Mouse (Mus musculus) liver, embryonic 16.5 days (tissue): ENCODE results near the gene Lmx1a. TPM values are rescaled to one million over a fixed set of nuclear protein-coding genes. Genes with fewer than 3 reads are reported as not detected.

Experiments
- ATAC-seq: fragments of 200-750 bp; cut with Nextera tagmentation; 2 replicates; pipeline ENCODE4 v1.8.0; 2017; ENCODE audit warnings: low read depth, mild to moderate bottlenecking, moderate number of reproducible peaks, moderate library complexity
- H3K27ac ChIP-seq: fragments of 300-500 bp; sonication (generic); 2 replicates; pipeline ENCODE4 v1.5.1; 2014; ENCODE audit warnings: mild to moderate bottlenecking, low read length
- H3K27me3 ChIP-seq: fragments of 300-500 bp; sonication (generic); 2 replicates; pipeline ENCODE4 v1.6.1; 2014; ENCODE audit warnings: low read depth, low read length, mixed read lengths; ENCODE audit not compliant: control insufficient read depth, insufficient read depth
- H3K36me3 ChIP-seq: fragments of 300-500 bp; sonication (generic); 2 replicates; pipeline ENCODE4 v1.6.1; 2014; ENCODE audit warnings: mild to moderate bottlenecking; ENCODE audit not compliant: control insufficient read depth, insufficient read depth
- H3K4me1 ChIP-seq: fragments of 300-500 bp; sonication (generic); 2 replicates; pipeline ENCODE4 v1.6.1; 2014; ENCODE audit warnings: low read depth, low read length, mixed read lengths; ENCODE audit not compliant: control insufficient read depth
- H3K4me2 ChIP-seq: fragments of 300-500 bp; sonication (generic); 2 replicates; pipeline ENCODE4 v1.6.1; 2014; ENCODE audit warnings: low read depth, low read length, mixed read lengths
- H3K4me3 ChIP-seq: fragments of 300-500 bp; sonication (generic); 2 replicates; pipeline ENCODE4 v1.5.1; 2014; ENCODE audit warnings: low read depth, mild to moderate bottlenecking, low read length
- H3K9ac ChIP-seq: fragments of 300-500 bp; sonication (generic); 2 replicates; pipeline ENCODE4 v1.6.1; 2014; ENCODE audit warnings: low read depth, low read length
- H3K9me3 ChIP-seq: fragments of 300-500 bp; sonication (generic); replicated peaks from 2 replicates; pipeline ENCODE4 v1.6.1; 2016; ENCODE audit warnings: low read length; ENCODE audit not compliant: control insufficient read depth
- WGBS: fragments of 180-500 bp; shearing (Covaris S2); extraction: QIAGEN DNeasy Blood & Tissue Kit; methylation state at CpG from one replicate; pipeline ENCODE4 v1.1.7; 2014; ENCODE audit not compliant: insufficient replicate concordance; 5-methylcytosine and 5-hydroxymethylcytosine counted together
- polyA plus RNA-seq: library from polyadenylated mRNA; unstranded; fragments of >200 nt; fragmentation: Nextera tagmentation; extraction: Ambion mirVana; gene quantifications from 2 replicates; pipeline ENCODE4 v1.2.1, GENCODE M21; 2015

The Lmx1a gene
- polyA plus RNA-seq, result 0.02 and 0.04 TPM in 2 replicates

DNA sequence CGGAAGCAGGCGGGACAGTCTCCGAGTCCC, at the start of gene Lmx1a:
Gene Lmx1a (plus strand): TSS at position 6 of the 30 bp plus-strand sequence.
- WGBS, result 0% methylated on average over 3 of the region's 3 CpGs
- Histone ChIP-seq H3K4me1 (no peaks in the 10 kb centered on the region), H3K27ac (no peak within 1 kb of the TSS), H3K36me3 (no peaks in the 10 kb centered on the region), H3K27me3 (peaks cover 69% of the 10 kb centered on the region), H3K9me3 (no peaks in the 10 kb centered on the region), H3K4me3 (peak within 1 kb of the TSS; percentile 37), H3K4me2 (peak within 1 kb of the TSS; percentile 42), H3K9ac (no peak within 1 kb of the TSS)
- no peak for ATAC-seq

DNA sequence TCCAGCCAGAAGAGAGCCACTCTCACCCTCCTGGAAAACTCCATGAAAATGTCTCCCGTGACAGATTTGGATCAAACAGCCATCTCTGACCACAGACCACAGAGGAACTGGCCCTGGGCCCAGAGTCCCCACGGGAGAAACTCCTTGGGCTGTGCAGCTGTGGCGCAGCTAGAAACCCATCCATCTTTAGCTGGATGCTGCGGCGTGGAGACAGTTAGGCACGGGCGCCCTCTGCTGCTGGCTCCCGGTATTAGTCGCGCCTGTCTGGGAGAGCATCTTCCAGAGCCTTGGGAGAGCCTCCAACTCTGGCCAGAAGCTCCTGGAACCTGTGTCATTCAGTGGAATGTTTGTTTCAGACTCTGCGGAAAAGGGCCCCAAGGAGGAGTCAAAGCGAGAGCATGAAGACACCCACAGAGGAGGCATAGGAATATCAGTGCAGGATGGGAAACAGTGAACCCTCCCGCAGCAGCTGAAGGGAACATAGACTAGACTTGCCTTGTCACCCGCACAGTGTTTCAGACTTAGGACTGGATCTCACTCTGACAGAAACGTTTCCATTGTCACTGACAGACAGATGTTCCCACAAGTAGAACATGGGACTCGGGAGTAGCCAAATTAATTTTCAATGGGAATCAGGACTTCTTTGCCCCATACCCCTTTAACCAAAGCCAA, 44.0 kb upstream of the Lmx1a start:
- no peak; the same call in 1 of the 2 replicates for ATAC-seq

GRCm38 (mm10) chr1:167648670-167649069, 40.4 kb upstream of the Lmx1a start:
- WGBS, result 66% methylated on average over 3 of the region's 3 CpGs
- H3K4me1 ChIP-seq, result no peaks in the 10 kb centered on the region
- no peaks in the 10 kb centered on the region for H3K9me3 ChIP-seq
- H3K36me3 ChIP-seq, result no peaks in the 10 kb centered on the region
- H3K27ac ChIP-seq, result no peak overlapping the region
- H3K27me3 ChIP-seq, result no peaks in the 10 kb centered on the region
- no peak overlapping the region for H3K4me3 ChIP-seq
- H3K9ac ChIP-seq, result no peak overlapping the region
- no peak for ATAC-seq
- no peak overlapping the region for H3K4me2 ChIP-seq

More for the DNA sequence above, 44.0 kb upstream of the Lmx1a start:
- no peak overlapping the region for H3K4me2 ChIP-seq
- H3K9ac ChIP-seq, result no peak overlapping the region
- H3K27ac ChIP-seq, result no peak overlapping the region
- no peak overlapping the region for H3K4me3 ChIP-seq
- H3K36me3 ChIP-seq, result no peaks in the 10 kb centered on the region
- no peaks in the 10 kb centered on the region for H3K27me3 ChIP-seq
- H3K9me3 ChIP-seq, result no peaks in the 10 kb centered on the region
- no peaks in the 10 kb centered on the region for H3K4me1 ChIP-seq
- 14% methylated on average over 16 of the region's 16 CpGs for WGBS

DNA sequence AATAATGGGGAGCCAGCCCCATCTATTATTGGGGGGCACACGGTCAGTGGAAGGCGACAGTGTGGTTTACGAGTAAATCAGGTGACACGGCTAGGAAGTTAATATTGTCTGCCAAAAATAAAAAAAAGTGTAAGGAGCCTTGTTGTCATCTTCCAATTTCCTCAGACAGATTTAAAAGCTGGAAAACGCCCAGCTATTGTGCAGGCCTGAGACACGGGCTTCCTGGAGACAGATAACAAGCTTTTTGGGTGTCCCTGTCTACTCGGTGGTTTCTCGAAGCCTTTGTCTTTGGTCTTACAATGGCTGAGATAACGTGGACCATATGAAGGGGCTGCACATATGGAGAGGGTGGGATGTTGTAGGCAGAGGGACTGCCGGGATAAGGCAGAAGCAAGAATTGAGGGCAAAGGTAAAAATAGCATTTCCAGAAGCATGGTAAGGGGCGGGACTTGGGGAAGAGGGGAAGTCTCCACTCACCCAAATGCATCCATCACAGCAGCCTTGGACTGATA, 39.9 kb upstream of the Lmx1a start:
- H3K27ac ChIP-seq, result no peak overlapping the region
- H3K9me3 ChIP-seq, result no peaks in the 10 kb centered on the region
- WGBS, result 42% methylated on average over 11 of the region's 11 CpGs
- H3K27me3 ChIP-seq, result no peaks in the 10 kb centered on the region
- H3K9ac ChIP-seq, result no peak overlapping the region
- no peak for ATAC-seq
- H3K4me1 ChIP-seq, result no peaks in the 10 kb centered on the region
- H3K4me2 ChIP-seq, result no peak overlapping the region
- H3K36me3 ChIP-seq, result no peaks in the 10 kb centered on the region
- no peak overlapping the region for H3K4me3 ChIP-seq

GRCm38 (mm10) chr1:167652336-167652735, 36.7 kb upstream of the Lmx1a start:
- 40% methylated on average over 2 of the region's 2 CpGs for WGBS
- ATAC-seq, result no peak
- H3K27me3 ChIP-seq, result no peaks in the 10 kb centered on the region
- no peaks in the 10 kb centered on the region for H3K4me1 ChIP-seq
- no peaks in the 10 kb centered on the region for H3K9me3 ChIP-seq
- no peak overlapping the region for H3K9ac ChIP-seq
- H3K27ac ChIP-seq, result no peak overlapping the region
- H3K36me3 ChIP-seq, result no peaks in the 10 kb centered on the region
- no peak overlapping the region for H3K4me3 ChIP-seq
- H3K4me2 ChIP-seq, result no peak overlapping the region

DNA sequence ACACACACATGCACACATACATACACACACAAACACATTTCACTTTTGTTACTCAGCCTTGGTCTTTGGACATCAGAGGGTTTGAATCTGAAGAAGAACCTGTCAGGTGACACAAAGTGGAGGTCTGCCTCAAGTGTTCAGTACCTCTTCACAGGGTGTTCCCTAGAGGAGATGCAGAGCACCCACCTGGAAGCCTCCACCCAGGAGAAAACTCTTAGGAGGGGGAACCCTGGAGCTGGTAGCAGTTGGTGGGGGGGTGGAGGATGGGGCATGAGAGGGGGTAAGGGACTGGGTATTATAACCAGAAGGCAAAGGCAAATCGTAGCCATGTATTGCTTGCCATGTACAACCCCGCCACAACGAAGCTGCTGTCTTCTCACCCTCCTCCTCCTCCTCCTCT, 30.0 kb upstream of the Lmx1a start:
- Histone ChIP-seq H3K36me3 (no peaks in the 10 kb centered on the region), H3K4me1 (no peaks in the 10 kb centered on the region), H3K4me2 (no peak overlapping the region), H3K9ac (no peak overlapping the region), H3K4me3 (no peak overlapping the region), H3K9me3 (no peaks in the 10 kb centered on the region), H3K27me3 (peaks cover 20% of the 10 kb centered on the region), H3K27ac (no peak overlapping the region)
- ATAC-seq, result no peak
- WGBS, result 73% methylated on average over 3 of the region's 3 CpGs

DNA sequence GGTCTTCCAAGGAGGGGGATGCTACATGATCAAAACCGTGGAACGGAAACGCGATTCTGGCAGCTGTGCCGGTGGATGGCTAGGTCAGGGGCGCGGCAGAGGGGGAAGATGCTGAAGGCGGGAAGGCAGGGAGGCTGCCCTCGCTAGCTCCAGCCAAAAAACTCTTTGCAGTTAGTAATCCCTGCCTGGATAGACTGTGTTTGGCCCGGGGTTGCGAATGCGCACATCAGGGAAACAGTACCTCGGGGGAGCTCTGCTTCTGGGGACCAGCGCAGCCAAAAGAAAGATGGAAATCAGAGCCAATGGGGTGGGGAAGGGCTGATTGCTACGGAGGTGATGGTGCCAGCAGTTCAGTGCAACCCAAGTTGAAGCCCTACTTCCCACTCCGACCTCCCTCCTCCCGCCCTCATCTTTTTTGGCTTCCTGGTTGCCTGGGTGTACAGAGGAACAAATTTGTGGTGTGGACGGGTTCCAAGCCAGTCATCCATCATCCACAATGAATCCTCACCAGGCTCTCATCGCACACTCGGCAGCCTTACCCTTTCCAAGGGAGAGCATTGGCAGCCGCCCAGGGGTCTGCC, 28.4 kb upstream of the Lmx1a start:
- WGBS, result 2% methylated on average over 21 of the region's 21 CpGs
- no peak for ATAC-seq
- Histone ChIP-seq H3K27me3 (peaks cover 20% of the 10 kb centered on the region), H3K9ac (no peak overlapping the region), H3K4me3 (no peak overlapping the region), H3K4me1 (no peaks in the 10 kb centered on the region), H3K9me3 (no peaks in the 10 kb centered on the region), H3K4me2 (no peak overlapping the region), H3K27ac (no peak overlapping the region), H3K36me3 (no peaks in the 10 kb centered on the region)

GRCm38 (mm10) chr1:167661123-167661522, 27.9 kb upstream of the Lmx1a start:
- peaks cover 20% of the 10 kb centered on the region for H3K27me3 ChIP-seq
- no peak overlapping the region for H3K4me2 ChIP-seq
- no peaks in the 10 kb centered on the region for H3K9me3 ChIP-seq
- no peak overlapping the region for H3K27ac ChIP-seq
- H3K9ac ChIP-seq, result no peak overlapping the region
- no peak overlapping the region for H3K4me3 ChIP-seq
- no peaks in the 10 kb centered on the region for H3K36me3 ChIP-seq
- H3K4me1 ChIP-seq, result no peaks in the 10 kb centered on the region
- WGBS, result 5% methylated on average over 19 of the region's 19 CpGs
- ATAC-seq, result no peak

- ATAC-seq, result no peak
- Histone ChIP-seq H3K4me1 (no peaks in the 10 kb centered on the region), H3K36me3 (no peaks in the 10 kb centered on the region), H3K27me3 (peaks cover 22% of the 10 kb centered on the region), H3K4me2 (no peak overlapping the region), H3K4me3 (no peak overlapping the region), H3K9me3 (no peaks in the 10 kb centered on the region), H3K27ac (no peak overlapping the region), H3K9ac (no peak overlapping the region)
- WGBS, result 53% methylated on average over 5 of the region's 5 CpGs
Measured at GRCm38 (mm10) chr1:167663136-167663535, 25.9 kb upstream of the Lmx1a start.
